Mouse (Mus musculus) midbrain, postnatal 0 days (tissue): ENCODE measurements around the gene Plch2. TPM values are rescaled to one million over a fixed set of nuclear protein-coding genes. Genes with fewer than 3 reads are reported as not detected.
"Not testable (repeated sequence)": the region's sequence is repeated elsewhere in the genome, so short reads cannot be mapped to it uniquely, and the experiment has no call there.

ENCODE experiments used
- ATAC-seq: fragments of 200-750 bp; cut with Nextera tagmentation; 2 replicates; pipeline ENCODE4 v1.8.0; 2017; ENCODE audit warnings: moderate number of reproducible peaks, mild to moderate bottlenecking, moderate TSS enrichment, moderate library complexity; ENCODE audit not compliant: low FRiP score
- DNase-seq: peaks from one replicate; pipeline ENCODE4 v3.0.0-alpha.2; 2015; ENCODE audit warnings: low spot score
- H3K27ac ChIP-seq: fragments of 300-500 bp; sonication (generic); 2 replicates; pipeline ENCODE4 v1.5.1; 2014; ENCODE audit warnings: low read depth, mild to moderate bottlenecking, low read length, mixed read lengths
- H3K27me3 ChIP-seq: fragments of 300-500 bp; sonication (generic); 2 replicates; pipeline ENCODE4 v1.6.1; 2014; ENCODE audit warnings: low read length, control low read depth, mixed read lengths; ENCODE audit not compliant: insufficient read depth
- H3K36me3 ChIP-seq: fragments of 300-500 bp; sonication (generic); 2 replicates; pipeline ENCODE4 v1.6.1; 2014; ENCODE audit warnings: low read length, control low read depth, mixed read lengths; ENCODE audit not compliant: insufficient read depth
- H3K4me1 ChIP-seq: fragments of 300-500 bp; sonication (generic); 2 replicates; pipeline ENCODE4 v1.6.1; 2014; ENCODE audit warnings: mild to moderate bottlenecking, control low read depth, antibody characterized with exemption, low read length, mixed read lengths; ENCODE audit not compliant: insufficient read depth
- H3K4me2 ChIP-seq: fragments of 300-500 bp; sonication (generic); 2 replicates; pipeline ENCODE4 v1.6.1; 2014; ENCODE audit warnings: low read depth, mild to moderate bottlenecking, low read length, mixed read lengths; ENCODE audit not compliant: poor library complexity, severe bottlenecking
- H3K4me3 ChIP-seq: fragments of 300-500 bp; sonication (generic); 2 replicates; pipeline ENCODE4 v1.5.1; 2014; ENCODE audit warnings: low read depth, mild to moderate bottlenecking, low read length, moderate library complexity
- H3K9ac ChIP-seq: fragments of 300-500 bp; sonication (generic); replicated peaks from 2 replicates; pipeline ENCODE4 v1.6.1; 2014; ENCODE audit warnings: mild to moderate bottlenecking, low read length, moderate library complexity, mixed read lengths; ENCODE audit not compliant: poor library complexity, severe bottlenecking
- H3K9me3 ChIP-seq: fragments of 300-500 bp; sonication (generic); 2 replicates; pipeline ENCODE4 v1.6.1; 2016; ENCODE audit warnings: low read length, control low read depth
- CTCF ChIP-seq: IDR thresholded peaks from 2 replicates; pipeline ENCODE4 v1.5.1; 2016; ENCODE audit warnings: antibody characterized with exemption, mild to moderate bottlenecking
- WGBS: fragments of 180-500 bp; shearing (Covaris S2); extraction: QIAGEN DNeasy Blood & Tissue Kit; methylation state at CpG from one replicate; pipeline ENCODE4 v1.1.7; 2014; 5-methylcytosine and 5-hydroxymethylcytosine counted together
- polyA plus RNA-seq: library from polyadenylated mRNA; unstranded; fragments of >200 nt; fragmentation: Nextera tagmentation; extraction: Ambion mirVana; gene quantifications from 2 replicates; pipeline ENCODE4 v1.2.1, GENCODE M21; 2015
- total RNA-seq: library from RNA; depleted of rRNA; stranded (reverse); fragments of >200 nt; gene quantifications from 2 replicates; pipeline ENCODE4 v1.2.3, GENCODE M21; 2014

Plch2 gene
- total and polyA plus RNA-seq, 2 experiments from 2014 or later: 21.7 to 49.8 TPM

- peak within 1 kb of the TSS; percentile 91 for H3K9ac ChIP-seq
- ATAC-seq: peak; percentile 97
- peaks cover 10% of the 10 kb centered on the region for H3K4me1 ChIP-seq
- DNase-seq: peak; percentile 100
- no peak for TF ChIP-seq CTCF
- H3K9me3 ChIP-seq: no peaks in the 10 kb centered on the region
- H3K27ac ChIP-seq: peak within 1 kb of the TSS; percentile 86
- no peaks in the 10 kb centered on the region for H3K27me3 ChIP-seq
- peak within 1 kb of the TSS; percentile 79 for H3K4me2 ChIP-seq
- H3K36me3 ChIP-seq: peaks cover 14% of the 10 kb centered on the region; the same call in 1 of the 2 replicates
- H3K4me3 ChIP-seq: peak within 1 kb of the TSS; percentile 89
- WGBS: under 1% methylated on average over 77 of the region's 85 CpGs
These were observed 29.8 kb upstream of the Plch2 start, which contains the start of the genes Rer1 and Morn1 for GRCm38 (mm10) chr4:155086108-155087024. Gene Rer1, minus strand, starts transcription at chr4:155086382. Gene Morn1, plus strand, starts transcription at chr4:155086577.

DNA sequence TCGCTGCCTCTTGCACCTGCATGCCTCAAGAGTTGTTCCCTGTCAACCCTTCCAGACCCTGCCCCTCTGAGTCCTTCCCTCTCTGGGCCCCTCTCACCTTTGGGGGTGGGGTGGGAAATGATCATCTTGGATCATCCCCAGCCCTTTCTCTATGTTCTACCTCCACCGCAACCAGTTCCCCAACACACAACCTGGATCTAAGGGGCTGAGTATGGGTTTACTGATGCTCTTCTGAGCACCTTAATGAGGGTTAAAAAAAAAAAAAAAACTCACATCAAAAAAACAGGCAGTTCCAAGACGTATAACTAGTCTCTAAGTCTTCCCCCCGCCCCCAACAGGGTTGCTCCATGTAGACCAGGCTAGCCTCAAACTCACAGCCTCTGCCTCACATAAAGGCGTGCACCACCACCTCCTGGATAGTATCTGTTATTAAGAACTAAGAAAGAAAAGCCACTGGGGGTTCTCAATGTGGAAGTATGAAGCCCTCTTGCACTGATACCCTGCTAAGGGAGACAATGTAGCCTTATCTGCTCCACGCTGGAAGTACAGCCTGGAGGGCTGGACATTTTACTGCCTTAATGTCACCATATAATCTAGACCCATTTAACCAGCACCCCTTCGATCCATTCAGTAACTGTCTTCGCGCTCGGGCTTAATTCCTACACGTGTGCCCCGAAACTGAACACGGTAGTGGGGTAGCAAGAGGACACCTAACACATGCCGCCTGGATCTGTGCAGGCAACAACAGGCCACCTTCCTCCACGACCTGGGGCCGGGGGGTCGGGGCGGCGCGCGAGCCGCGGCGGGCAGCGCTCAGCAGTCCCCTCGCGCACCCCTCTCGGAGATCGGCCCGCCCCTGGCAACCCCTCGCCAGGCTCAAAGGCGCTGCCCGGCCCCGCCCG is 28.9 kb upstream of the Plch2 start:
- no peaks in the 10 kb centered on the region for H3K9me3 ChIP-seq
- peak overlapping the region; percentile 89 for H3K4me3 ChIP-seq
- TF ChIP-seq CTCF: no peak
- H3K4me2 ChIP-seq: peak overlapping the region; percentile 72
- DNase-seq: no peak
- H3K27ac ChIP-seq: peak overlapping the region; percentile 86
- H3K27me3 ChIP-seq: no peaks in the 10 kb centered on the region
- no peak; the same call in 1 of the 2 replicates for ATAC-seq
- H3K4me1 ChIP-seq: peaks cover 10% of the 10 kb centered on the region
- WGBS: 7% methylated on average over 30 of the region's 35 CpGs
- H3K36me3 ChIP-seq: peaks cover 17% of the 10 kb centered on the region; the same call in 1 of the 2 replicates
- peak overlapping the region; percentile 91 for H3K9ac ChIP-seq

DNA sequence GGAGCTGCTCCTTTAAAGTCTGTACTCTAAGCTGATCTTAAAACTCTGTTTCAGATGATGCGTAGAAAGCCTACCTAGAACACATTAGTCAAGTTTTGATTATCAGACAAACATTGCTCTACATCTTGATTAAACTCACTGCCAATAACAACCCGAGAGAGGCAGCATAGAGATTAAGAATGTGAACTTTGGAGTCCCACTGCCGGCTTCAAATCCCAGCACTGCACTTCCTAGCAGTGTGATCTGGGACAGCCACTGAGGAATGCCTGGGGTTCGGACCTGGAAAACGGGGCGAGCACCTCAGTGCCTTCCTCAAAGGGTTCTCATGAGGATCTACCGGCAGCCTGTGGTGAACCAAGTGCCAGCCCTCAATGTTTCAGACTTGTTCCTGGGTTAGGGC is 27.8 kb upstream of the Plch2 start:
- peaks cover 10% of the 10 kb centered on the region for H3K4me1 ChIP-seq
- WGBS: 94% methylated on average over 7 of the region's 7 CpGs
- no peaks in the 10 kb centered on the region for H3K27me3 ChIP-seq
- no peaks in the 10 kb centered on the region for H3K9me3 ChIP-seq
- H3K9ac ChIP-seq: no peak overlapping the region
- ATAC-seq (no peak), DNase-seq (no peak)
- no peak for TF ChIP-seq CTCF
- peaks cover 23% of the 10 kb centered on the region for H3K36me3 ChIP-seq
- H3K4me3 ChIP-seq: no peak overlapping the region
- no peak overlapping the region for H3K27ac ChIP-seq
- no peak overlapping the region; the same call in 1 of the 2 replicates for H3K4me2 ChIP-seq

DNA sequence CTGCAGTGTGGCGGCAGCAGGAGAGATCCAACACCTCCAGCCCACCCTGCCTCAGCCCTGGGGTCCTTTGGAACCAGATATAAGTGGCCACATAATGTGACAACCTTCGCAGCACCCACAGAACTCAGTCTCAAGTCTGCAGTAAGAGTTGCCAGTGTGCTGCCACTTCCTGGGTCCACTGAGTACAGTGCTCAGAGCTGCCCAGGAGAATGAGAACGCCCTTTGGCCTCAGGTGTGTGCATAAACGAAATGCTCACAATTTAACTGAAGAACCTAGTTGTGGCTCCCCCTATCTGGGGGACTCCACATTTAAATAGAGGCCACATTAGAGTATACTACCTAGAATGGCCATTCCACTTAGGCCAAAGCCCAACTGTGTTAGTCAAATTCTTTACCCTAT is 27.0 kb upstream of the Plch2 start:
- TF ChIP-seq CTCF: 0 out of 2 replicates have a peak, but pooled peaks have one; percentile 11
- no peak overlapping the region for H3K9ac ChIP-seq
- H3K4me2 ChIP-seq: no peak overlapping the region
- 96% methylated on average over 4 of the region's 4 CpGs for WGBS
- no peaks in the 10 kb centered on the region for H3K27me3 ChIP-seq
- H3K9me3 ChIP-seq: no peaks in the 10 kb centered on the region
- no peak for DNase-seq
- H3K27ac ChIP-seq: no peak overlapping the region
- peaks cover 26% of the 10 kb centered on the region for H3K36me3 ChIP-seq
- ATAC-seq: no peak
- H3K4me1 ChIP-seq: peaks cover 10% of the 10 kb centered on the region
- H3K4me3 ChIP-seq: no peak overlapping the region

DNA sequence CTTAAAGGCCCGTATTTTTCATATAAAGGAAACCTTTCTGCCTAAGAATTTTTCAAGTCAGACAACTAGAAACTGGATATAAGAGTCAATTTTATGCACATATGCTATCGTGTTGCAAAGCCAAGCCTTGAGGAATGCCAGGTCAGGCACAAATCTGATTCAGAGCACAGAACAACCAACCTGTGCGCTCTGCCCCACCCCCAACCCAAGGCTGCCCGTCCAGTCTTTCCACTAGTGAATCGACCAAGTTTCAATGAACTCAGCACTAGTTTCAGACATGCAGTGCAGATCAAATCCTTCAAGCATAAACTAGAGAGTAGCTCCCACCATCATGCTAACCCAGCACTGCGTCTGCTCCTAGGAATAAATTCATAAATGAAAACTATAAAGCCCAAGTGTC is 23.1 kb upstream of the Plch2 start:
- H3K4me1 ChIP-seq: no peaks in the 10 kb centered on the region
- no peaks in the 10 kb centered on the region for H3K27me3 ChIP-seq
- no peaks in the 10 kb centered on the region for H3K9me3 ChIP-seq
- no peak overlapping the region for H3K4me2 ChIP-seq
- H3K36me3 ChIP-seq: peaks cover 51% of the 10 kb centered on the region
- DNase-seq: no peak
- no peak for ATAC-seq
- H3K27ac ChIP-seq: no peak overlapping the region
- H3K4me3 ChIP-seq: no peak overlapping the region
- 91% methylated on average over 6 of the region's 6 CpGs for WGBS
- no peak for TF ChIP-seq CTCF
- H3K9ac ChIP-seq: no peak overlapping the region

- not testable (repeated sequence) for H3K4me1 ChIP-seq, H3K9ac ChIP-seq, DNase-seq, H3K4me2 ChIP-seq, H3K27ac ChIP-seq, H3K27me3 ChIP-seq, ATAC-seq, H3K9me3 ChIP-seq, H3K4me3 ChIP-seq
- WGBS: 88% methylated on average over 10 of the region's 10 CpGs
- peaks cover 56% of the 10 kb centered on the region for H3K36me3 ChIP-seq
These were observed 22.2 kb upstream of the Plch2 start for GRCm38 (mm10) chr4:155078808-155079207.
